Mouse (Mus musculus) ES-E14 (cell line): ENCODE measurements around the gene Eif3b. TPM values are rescaled to one million over a fixed set of nuclear protein-coding genes. Genes with fewer than 3 reads are reported as not detected.
A peak's percentile ranks its signal among the peaks of the same experiment; 100 is the strongest.

Experiments used
- DNase-seq: peaks from one replicate; pipeline ENCODE4 v3.0.0-alpha.2; 2013; ENCODE audit warnings: low read depth, low spot score
- H3K27ac ChIP-seq: 2 replicates; pipeline ENCODE4 v1.5.1; 2012; ENCODE audit warnings: low read depth, mild to moderate bottlenecking, low read length, moderate library complexity, mixed read lengths; ENCODE audit not compliant: poor library complexity, insufficient read depth, severe bottlenecking
- H3K36me3 ChIP-seq: 2 replicates; pipeline ENCODE4 v1.6.1; 2012; ENCODE audit warnings: mild to moderate bottlenecking, low read length, moderate library complexity, mixed read lengths; ENCODE audit not compliant: control insufficient read depth, poor library complexity, insufficient read depth, severe bottlenecking
- H3K4me1 ChIP-seq, 2 experiments: fragments of 150-350 bp in 1 of 2; sonication (generic) in 1 of 2; 2 replicates each; pipeline ENCODE4 v1.6.1; 2012; ENCODE audit warnings: low read length in 2 of 2, mild to moderate bottlenecking in 1 of 2, mixed read lengths in 1 of 2; ENCODE audit not compliant: control insufficient read depth in 2 of 2, insufficient read depth in 2 of 2, poor library complexity in 1 of 2
- H3K4me3 ChIP-seq, 2 experiments: fragments of 150-350 bp in 1 of 2; sonication (generic) in 1 of 2; 2 replicates each; pipeline ENCODE4 v1.5.1; 2012; ENCODE audit warnings: low read length in 2 of 2, low read depth in 1 of 2, mild to moderate bottlenecking in 1 of 2, mixed read lengths in 1 of 2; ENCODE audit not compliant: insufficient read depth in 1 of 2, poor library complexity in 1 of 2, severe bottlenecking in 1 of 2
- H3K9ac ChIP-seq: 2 replicates; pipeline ENCODE4 v1.6.1; 2012; ENCODE audit warnings: low read depth, mild to moderate bottlenecking, low read length, mixed read lengths; ENCODE audit not compliant: poor library complexity, insufficient read depth, severe bottlenecking
- H3K9me3 ChIP-seq: fragments of 150-350 bp; sonication (generic); 2 replicates; pipeline ENCODE4 v1.6.1; 2012; ENCODE audit warnings: low read depth, mild to moderate bottlenecking, low read length; ENCODE audit not compliant: control insufficient read depth, insufficient read depth
- CHD2 ChIP-seq: IDR thresholded peaks from 2 replicates; pipeline ENCODE4 v1.6.1; 2014; ENCODE audit warnings: mild to moderate bottlenecking, low read depth, low read length, inconsistent platforms
- HCFC1 ChIP-seq: IDR thresholded peaks from 2 replicates; pipeline ENCODE4 v1.6.1; 2012; ENCODE audit warnings: low read length, inconsistent platforms, borderline replicate concordance; ENCODE audit not compliant: insufficient read depth
- MAFK ChIP-seq: IDR thresholded peaks from 2 replicates; pipeline ENCODE4 v1.6.1; 2014; ENCODE audit warnings: mild to moderate bottlenecking, low read depth, low read length, inconsistent platforms; ENCODE audit not compliant: insufficient read depth
- ZC3H11A ChIP-seq: IDR thresholded peaks from 2 replicates; pipeline ENCODE4 v1.6.1; 2012; ENCODE audit warnings: low read depth, mild to moderate bottlenecking, inconsistent platforms, low read length, borderline replicate concordance
- ZNF384 ChIP-seq: IDR thresholded peaks from 2 replicates; pipeline ENCODE4 v1.6.1; 2012; ENCODE audit warnings: low read depth, low read length, inconsistent platforms
- in situ Hi-C, 2 experiments: fragments of 600-800 bp; cut with MboI; formaldehyde crosslinking; loops; one replicate each; pipeline ENCODE4 v1.15.1; 2025; ENCODE audit warnings: low sequenced_read_pairs in 2 of 2, inconsistent platforms in 1 of 2; ENCODE audit not compliant: unreplicated experiment in 2 of 2
- total RNA-seq: library from RNA; depleted of rRNA; stranded (reverse); fragments of 300-350 nt; gene quantifications from 2 replicates; pipeline ENCODE4 v1.2.3, GENCODE M21; 2012

Gene Eif3b
- total RNA-seq, 1 experiment = 273 TPM

- in situ Hi-C loops = loop anchor here (25.0 kb wide), 1 partner anchor 568 kb away; the partner anchor contains the start of genes Gm26938 (in 2 of the 2) and Psmg3 (in 2 of the 2)
- Histone ChIP-seq H3K4me1 (no peaks in the 10 kb centered on the region), H3K27ac (no peak overlapping the region), H3K36me3 (no peaks in the 10 kb centered on the region), H3K4me3 (no peak overlapping the region), H3K9me3 (no peaks in the 10 kb centered on the region), H3K9ac (no peak overlapping the region)
- no peak for TF ChIP-seq ZC3H11A
- TF ChIP-seq CHD2 = no peak
- no peak for TF ChIP-seq MAFK
- TF ChIP-seq HCFC1 = no peak
- no peak for TF ChIP-seq ZNF384
- DNase-seq = no peak
These were observed 14.0 kb upstream of the Eif3b start for GRCm38 (mm10) chr5:140405126-140405525.

GRCm38 (mm10) chr5:140406666-140407065, 12.5 kb upstream of the Eif3b start:
- in situ Hi-C loops = loop anchor here (25.0 kb wide), 1 partner anchor 569 kb away; the partner anchor contains the start of genes Gm26938 (in 2 of the 2) and Psmg3 (in 2 of the 2)
- DNase-seq = no peak
- no peaks in the 10 kb centered on the region for H3K9me3 ChIP-seq
- no peak for TF ChIP-seq CHD2
- TF ChIP-seq ZC3H11A = no peak
- TF ChIP-seq MAFK = no peak
- no peak for TF ChIP-seq HCFC1
- TF ChIP-seq ZNF384 = no peak
- no peak overlapping the region for H3K9ac ChIP-seq
- H3K4me3 ChIP-seq = no peak overlapping the region
- no peaks in the 10 kb centered on the region for H3K4me1 ChIP-seq
- H3K27ac ChIP-seq = no peak overlapping the region
- H3K36me3 ChIP-seq = no peaks in the 10 kb centered on the region

- no peaks in the 10 kb centered on the region for H3K36me3 ChIP-seq
- H3K4me3 ChIP-seq = no peak overlapping the region
- no peaks in the 10 kb centered on the region for H3K4me1 ChIP-seq
- TF ChIP-seq ZNF384 = no peak
- no peak for TF ChIP-seq CHD2
- TF ChIP-seq MAFK = no peak
- TF ChIP-seq ZC3H11A = no peak
- TF ChIP-seq HCFC1 = no peak
- H3K27ac ChIP-seq = no peak overlapping the region
- H3K9ac ChIP-seq = no peak overlapping the region
- in situ Hi-C loops = loop anchor here (25.0 kb wide), 1 partner anchor 572 kb away; the partner anchor contains the start of genes Gm26938 (in 2 of the 2) and Psmg3 (in 2 of the 2)
- no peaks in the 10 kb centered on the region for H3K9me3 ChIP-seq
- no peak for DNase-seq
These were observed 10.3 kb upstream of the Eif3b start for GRCm38 (mm10) chr5:140408801-140409200.

- no peaks in the 10 kb centered on the region for H3K36me3 ChIP-seq
- H3K27ac ChIP-seq = no peak overlapping the region
- in situ Hi-C loops = loop anchor here (25.0 kb wide), 1 partner anchor 574 kb away; the partner anchor contains the start of genes Gm26938 (in 2 of the 2) and Psmg3 (in 2 of the 2)
- no peaks in the 10 kb centered on the region for H3K4me1 ChIP-seq
- no peaks in the 10 kb centered on the region for H3K9me3 ChIP-seq
- H3K9ac ChIP-seq = no peak overlapping the region
- DNase-seq = peak; percentile 78
- no peak overlapping the region for H3K4me3 ChIP-seq
- no peak for TF ChIP-seq MAFK
- peak; percentile 21; the same call in 1 of the 2 replicates for TF ChIP-seq ZNF384
These were observed 7.8 kb upstream of the Eif3b start for GRCm38 (mm10) chr5:140411339-140411738.

GRCm38 (mm10) chr5:140414647-140415046, 4.5 kb upstream of the Eif3b start:
- no peak overlapping the region for H3K9ac ChIP-seq
- in situ Hi-C loops = loop anchor here (25.0 kb wide), 1 partner anchor 577 kb away; the partner anchor contains the start of genes Gm26938 (in 2 of the 2) and Psmg3 (in 2 of the 2)
- no peaks in the 10 kb centered on the region for H3K9me3 ChIP-seq
- H3K36me3 ChIP-seq = no peaks in the 10 kb centered on the region
- no peak overlapping the region for H3K4me3 ChIP-seq
- no peak overlapping the region for H3K27ac ChIP-seq
- no peak for TF ChIP-seq HCFC1
- no peak for TF ChIP-seq ZC3H11A
- no peak for TF ChIP-seq CHD2
- no peak for TF ChIP-seq MAFK
- TF ChIP-seq ZNF384 = no peak
- DNase-seq = no peak
- no peaks in the 10 kb centered on the region for H3K4me1 ChIP-seq
